Mouse (Mus musculus) fat pad, adult 2 months (tissue): ENCODE measurements around the gene Sox18.

Experiments used
- DNase-seq: peaks from one replicate; pipeline ENCODE4 v3.0.0-alpha.2; 2011; ENCODE audit warnings: low read depth, low spot score; ENCODE audit errors: extremely low read depth

Gene Sox18

GRCm38 (mm10) chr2:181671326-181671725 lies at the start of gene Sox18:
Gene Sox18, minus strand, starts transcription at chr2:181671640.
- no peak for DNase-seq

DNA sequence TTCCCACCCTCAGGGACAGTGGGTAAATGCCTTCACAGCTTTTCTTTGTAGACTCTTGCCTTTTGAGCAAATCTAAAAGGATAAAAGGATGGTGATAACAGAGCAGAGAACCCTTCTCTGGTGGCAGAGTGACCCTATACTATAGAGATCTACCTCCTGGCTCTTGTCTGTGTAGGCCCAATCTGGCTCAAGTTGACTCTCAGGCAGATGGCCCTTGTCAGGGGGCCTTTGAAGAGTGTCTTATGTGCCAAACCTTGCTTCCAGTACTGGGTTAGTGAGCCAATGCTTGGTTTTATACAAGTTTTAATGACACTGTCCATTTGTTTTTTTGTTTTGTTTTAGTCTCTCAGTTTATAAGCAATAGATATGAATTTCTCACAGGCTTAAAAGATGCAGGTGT lies 49.8 kb upstream of the Sox18 start:
- no peak for DNase-seq

- DNase-seq, result no peak
Observed at GRCm38 (mm10) chr2:181720061-181720460, 48.6 kb upstream of the Sox18 start.

- DNase-seq, result no peak
Observed at GRCm38 (mm10) chr2:181716991-181717390, 45.6 kb upstream of the Sox18 start.

- DNase-seq, result no peak
Observed at GRCm38 (mm10) chr2:181715382-181715781, 43.9 kb upstream of the Sox18 start.

GRCm38 (mm10) chr2:181714903-181715326 lies 43.5 kb upstream of the Sox18 start, which contains the start of gene Oprl1:
Gene Oprl1, plus strand, starts transcription at chr2:181715016.
- DNase-seq, result no peak

DNA sequence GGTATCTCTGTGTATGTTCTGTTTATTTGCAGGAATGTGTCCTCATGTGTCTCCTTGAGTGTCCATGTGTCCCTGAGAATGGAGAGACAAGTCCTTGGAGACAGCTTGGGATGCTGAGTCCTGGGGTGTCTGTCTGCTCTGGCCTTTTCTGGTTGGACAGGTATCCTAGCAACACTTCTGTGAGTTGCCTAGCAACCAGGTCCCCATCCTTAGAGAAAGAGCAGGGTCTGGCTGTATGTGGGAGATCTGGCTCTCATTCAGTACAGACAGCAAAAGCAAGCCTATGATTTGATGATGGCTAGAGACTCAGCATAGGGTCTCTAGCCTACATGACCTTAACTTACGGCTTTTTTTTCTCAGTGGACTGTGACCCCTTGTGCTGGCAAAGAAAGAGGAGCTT lies 42.3 kb upstream of the Sox18 start:
- DNase-seq, result no peak

- DNase-seq, result no peak
Observed at GRCm38 (mm10) chr2:181706668-181707067, 35.2 kb upstream of the Sox18 start.

DNA sequence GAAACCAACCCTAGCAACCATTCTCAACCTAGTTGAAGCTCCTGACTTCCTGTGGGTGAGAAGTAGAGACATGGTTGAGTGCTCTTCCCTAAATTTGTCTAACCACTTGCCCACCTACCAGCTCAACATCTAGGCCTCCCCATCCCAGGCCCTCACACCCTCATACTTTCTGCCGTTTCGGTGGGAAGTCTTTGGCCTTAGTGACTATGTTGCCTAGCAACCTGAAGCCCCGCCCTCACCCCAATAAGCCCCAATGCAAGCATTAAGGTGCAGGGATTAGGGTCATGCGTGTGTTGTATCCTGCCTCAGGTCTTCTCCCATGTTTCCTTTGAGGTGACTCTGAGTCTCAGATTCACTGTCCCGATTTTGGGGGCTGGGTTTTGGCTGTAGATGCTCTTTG lies 26.8 kb upstream of the Sox18 start, which contains the start of gene Lkaaear1:
Gene Lkaaear1 (minus strand): TSS at position 202 of the 400 bp plus-strand sequence.
- no peak for DNase-seq

DNA sequence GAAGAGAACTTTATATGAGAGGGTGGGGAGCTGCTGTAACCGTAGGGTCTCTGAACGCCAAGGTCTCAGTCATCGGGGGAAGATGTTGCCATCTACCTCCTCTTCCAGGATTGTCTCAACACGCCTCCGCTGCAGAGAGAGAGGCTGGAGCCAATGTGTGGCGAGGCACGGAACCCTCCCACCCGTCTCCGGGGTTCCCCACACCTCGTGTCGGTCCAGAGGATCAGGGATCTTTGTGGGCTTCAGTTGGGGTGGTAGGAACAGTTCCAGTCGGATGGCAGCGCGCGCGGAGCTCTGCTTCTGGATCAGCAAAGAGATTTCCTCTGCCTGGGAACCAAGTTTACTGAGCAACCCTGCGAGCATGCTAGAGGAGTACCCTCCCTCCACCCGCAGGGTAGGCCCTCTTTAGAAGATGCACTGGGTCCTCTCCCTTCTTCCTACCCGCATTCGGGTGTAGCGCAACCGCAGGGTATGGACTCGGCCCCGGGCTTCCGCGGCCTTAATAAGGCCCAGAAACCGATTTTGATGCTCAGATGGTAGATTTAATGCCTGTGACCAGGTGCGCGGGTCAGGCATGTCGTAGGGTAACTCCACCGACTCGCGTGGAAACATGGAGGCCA lies 25.5 kb upstream of the Sox18 start:
- no peak for DNase-seq

DNA sequence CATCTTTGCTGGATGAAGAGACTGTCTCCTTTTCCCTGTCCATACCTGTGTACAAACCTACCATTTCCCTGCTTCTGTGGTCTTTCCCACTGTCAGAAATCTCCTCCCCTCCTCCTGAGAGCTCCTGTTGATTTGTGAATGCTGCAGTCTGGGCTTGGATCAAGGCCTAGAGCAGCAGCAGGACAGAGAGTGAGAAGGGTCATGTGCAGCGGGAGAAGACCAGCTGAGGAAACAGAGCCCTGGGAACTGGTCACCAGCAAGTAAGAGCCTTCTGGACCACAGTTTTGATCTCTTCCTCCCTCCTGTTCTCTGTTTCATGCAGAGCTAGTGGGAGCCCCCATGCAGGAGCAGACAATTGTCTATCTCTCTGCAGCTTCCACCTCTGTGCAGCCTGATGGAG lies 24.3 kb upstream of the Sox18 start:
- DNase-seq, result no peak

DNA sequence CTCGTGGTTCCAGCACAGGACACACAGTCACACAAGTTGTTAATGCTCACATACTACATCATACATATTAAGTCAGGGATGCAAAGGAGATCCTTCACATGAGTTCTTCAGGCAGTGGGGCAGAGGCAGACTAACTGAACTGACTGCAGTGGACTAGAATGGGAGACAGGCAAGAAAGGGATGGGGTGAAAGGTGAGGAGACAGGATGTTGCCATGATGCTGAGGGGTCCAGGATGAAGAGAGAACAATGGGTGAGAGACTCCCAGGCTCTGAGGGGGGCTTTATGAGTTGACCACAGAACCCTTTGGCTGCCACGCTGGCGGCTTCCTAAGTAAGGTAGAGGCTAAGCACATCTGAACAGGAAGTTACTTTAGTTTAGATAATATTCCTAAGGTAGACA lies 23.1 kb upstream of the Sox18 start:
- no peak for DNase-seq

- DNase-seq, result no peak
Observed at GRCm38 (mm10) chr2:181693339-181694280, 22.2 kb upstream of the Sox18 start, which contains the start of gene Rgs19. Gene Rgs19, minus strand, starts transcription at chr2:181693977.

DNA sequence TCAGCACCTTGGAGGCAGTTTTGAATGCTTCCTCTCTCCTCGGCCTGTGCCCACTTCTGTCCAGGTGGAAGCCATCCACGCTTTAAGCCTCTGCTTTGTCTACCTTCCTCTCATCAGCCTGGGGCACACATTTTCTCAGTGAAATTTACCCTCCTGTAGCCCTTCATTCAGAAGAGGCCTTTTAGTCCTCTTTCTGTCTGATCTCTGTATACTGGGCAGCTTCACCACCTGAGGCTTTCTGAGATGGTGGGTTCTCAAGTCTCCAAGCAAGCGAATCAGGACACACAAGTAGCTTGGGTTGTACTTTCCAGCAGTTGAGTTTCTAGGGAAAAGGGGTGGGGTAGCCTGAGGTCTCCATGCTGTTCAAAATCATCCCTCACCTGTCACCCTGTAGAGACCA lies 20.9 kb upstream of the Sox18 start:
- no peak for DNase-seq

GRCm38 (mm10) chr2:181691571-181691970 lies 20.1 kb upstream of the Sox18 start:
- no peak for DNase-seq

DNA sequence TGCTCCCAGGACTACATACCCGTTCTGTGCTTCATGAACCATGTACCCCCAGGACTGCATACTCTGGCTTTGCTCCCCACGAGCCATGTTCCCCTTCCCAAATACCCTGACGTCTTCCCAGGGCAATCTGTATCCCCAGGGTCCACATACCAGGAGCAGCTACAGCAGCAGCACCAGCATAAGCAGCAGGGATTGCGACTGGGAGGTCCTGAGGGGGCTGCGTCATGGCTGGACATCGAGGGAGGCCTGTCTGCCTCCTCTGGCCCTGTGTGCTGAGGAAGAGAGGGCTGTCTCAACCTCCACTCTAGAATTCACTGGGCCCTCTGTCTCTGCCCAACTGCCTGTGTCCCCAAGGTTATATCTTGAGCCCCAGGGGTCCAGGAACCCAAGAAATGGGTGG lies 19.6 kb upstream of the Sox18 start:
- DNase-seq, result no peak

DNA sequence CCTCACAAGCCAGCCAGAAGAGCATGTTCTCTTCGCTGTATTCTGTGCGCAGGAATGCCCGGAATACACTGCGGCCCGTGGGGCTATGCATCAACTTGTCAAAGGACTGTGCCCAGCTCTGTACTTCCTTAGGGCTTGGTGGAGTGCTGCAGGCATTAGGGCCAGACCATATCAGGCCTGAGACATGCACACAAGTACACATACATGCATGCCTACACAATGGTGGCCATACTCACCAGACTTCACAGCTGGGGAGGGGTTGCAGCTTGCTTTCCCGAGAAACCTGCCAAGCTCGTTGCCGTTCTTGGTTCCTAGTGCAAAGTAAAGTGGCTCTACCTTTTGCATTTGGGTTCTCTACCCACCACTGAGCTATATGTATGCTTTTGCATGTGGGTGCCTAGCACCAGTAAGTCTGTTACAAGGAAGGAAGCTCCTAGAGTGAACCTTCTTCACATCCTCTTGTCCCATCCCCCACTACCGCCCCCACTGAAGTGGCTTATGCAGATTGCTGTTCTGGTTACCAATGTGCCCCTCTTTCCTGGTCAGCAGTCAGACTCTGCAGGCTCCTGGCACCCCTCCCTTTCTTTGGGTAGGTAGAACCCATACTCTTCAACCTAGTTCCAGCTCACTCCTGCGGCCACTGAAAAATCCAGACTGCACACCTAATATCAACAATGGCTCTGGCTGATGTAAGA lies 18.2 kb upstream of the Sox18 start:
- no peak for DNase-seq

DNA sequence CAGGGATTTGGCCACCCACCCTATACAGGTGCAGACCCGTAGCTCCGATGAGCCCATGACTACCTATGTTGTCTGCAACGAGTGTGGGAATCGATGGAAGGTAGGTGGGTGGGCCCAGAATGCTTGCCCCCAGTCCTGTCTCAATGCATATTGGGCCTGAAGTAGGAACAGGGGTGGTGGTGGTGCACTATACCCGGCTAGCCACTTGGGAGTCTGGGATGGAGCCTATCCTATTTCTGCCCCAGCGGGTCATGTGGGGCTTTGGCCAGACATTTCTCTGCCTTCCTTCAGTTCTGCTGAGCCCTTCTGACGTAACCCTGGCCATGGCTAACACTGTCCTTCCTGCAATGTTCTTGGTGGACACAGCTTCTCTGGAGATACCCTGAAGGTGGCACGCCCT lies 16.1 kb upstream of the Sox18 start:
- DNase-seq, result no peak

DNA sequence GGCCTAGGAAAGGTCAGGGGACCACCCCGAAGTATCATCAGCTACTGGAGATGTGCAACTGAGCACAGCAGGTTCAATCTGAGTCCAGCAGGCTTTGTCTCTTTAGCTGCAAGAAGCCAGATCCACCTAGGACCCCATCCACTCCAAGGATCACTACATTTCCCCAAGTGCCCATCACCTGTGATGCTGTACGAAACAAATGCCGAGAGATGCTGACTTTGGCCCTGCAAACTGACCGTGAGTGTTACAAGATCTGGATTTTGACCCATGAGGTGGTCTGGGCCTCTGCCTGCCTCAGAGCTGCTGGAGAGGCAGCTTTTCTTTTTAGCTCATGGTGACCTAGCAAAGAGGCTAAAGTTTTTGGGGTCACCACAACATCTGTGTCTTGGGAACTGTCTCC lies 14.2 kb upstream of the Sox18 start:
- DNase-seq, result no peak

- DNase-seq, result no peak
Observed at GRCm38 (mm10) chr2:181684713-181685112, 13.3 kb upstream of the Sox18 start.

- no peak for DNase-seq
Observed at GRCm38 (mm10) chr2:181683381-181683780, 11.9 kb upstream of the Sox18 start.
